ENCODE assay signal across 19 mouse cellular contexts in the genomic region with DNA sequence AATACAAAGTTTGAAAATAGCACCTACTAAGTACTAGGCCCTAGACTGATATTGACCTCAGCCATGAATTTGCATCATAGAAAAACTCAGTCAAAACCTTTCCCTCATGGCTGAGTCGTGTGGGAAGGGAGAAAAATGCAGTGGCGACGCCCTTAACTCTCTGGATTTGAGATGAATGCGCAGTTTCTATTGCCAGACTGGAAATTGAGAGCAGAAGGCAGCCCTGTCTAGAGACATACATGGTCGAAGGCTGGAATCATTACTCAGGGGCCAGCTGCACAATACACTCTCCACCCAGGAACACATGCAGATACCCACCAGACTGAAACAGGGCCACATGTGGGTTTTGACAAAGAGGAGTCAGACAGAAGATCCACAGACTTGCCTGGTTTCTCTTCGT. TPM values are rescaled to one million over a fixed set of nuclear protein-coding genes. Genes with fewer than 3 reads are reported as not detected.
DNase-seq lines count a peak whose midpoint lies in the region; ATAC-seq and TF ChIP-seq lines count a peak whose summit lies in the region.
"Had no signal": no experiment of that assay in that cellular context is flagged by ENCODE, and none has a peak within 500 bp of the region (broad histone marks: within the 10 kb centered on the region; RNA-seq: fewer than 3 reads in every experiment).

No protein-coding gene starts in this region.

- no peaks in the 10 kb centered on the region for H3K9me3 ChIP-seq in intestine, embryonic 14.5 days (ENCODE audit: control insufficient read depth, low read length)
- H3K9me3 ChIP-seq in intestine, postnatal 0 days (ENCODE audit: control insufficient read depth) = no peaks in the 10 kb centered on the region
- H3K9me3 ChIP-seq in embryonic facial prominence, embryonic 12.5 days = no peaks in the 10 kb centered on the region
- H3K9me3 ChIP-seq in heart, embryonic 13.5 days = no peaks in the 10 kb centered on the region
- H3K9me3 ChIP-seq in limb, embryonic 14.5 days (ENCODE audit: control insufficient read depth, low read length) = no peaks in the 10 kb centered on the region

- no peak overlapping the region for H3K4me3 ChIP-seq in intestine, embryonic 14.5 days (ENCODE audit: low read depth, low read length)
- H3K4me3 ChIP-seq in intestine, postnatal 0 days (ENCODE audit: low read depth, low read length) = no peak overlapping the region
- H3K4me3 ChIP-seq in embryonic facial prominence, embryonic 12.5 days = no peak overlapping the region
- H3K4me3 ChIP-seq in heart, embryonic 13.5 days = no peak overlapping the region
- H3K4me3 ChIP-seq in limb, embryonic 14.5 days (replicated peaks; ENCODE audit: low read length) = no peak overlapping the region
- H3K4me3 ChIP-seq: erythroblast, embryonic 14.5 days had no signal

- TF ChIP-seq CTCF in intestine, postnatal 0 days (IDR thresholded peaks at IDR 0.05; ENCODE audit: low read depth) = no peak

- H3K27me3 ChIP-seq in intestine, embryonic 14.5 days (replicated peaks; ENCODE audit: control insufficient read depth, insufficient read depth, low read length) = no peaks in the 10 kb centered on the region
- H3K27me3 ChIP-seq in intestine, postnatal 0 days (replicated peaks; ENCODE audit: control insufficient read depth, insufficient read depth, low read length) = no peaks in the 10 kb centered on the region
- no peaks in the 10 kb centered on the region for H3K27me3 ChIP-seq in embryonic facial prominence, embryonic 12.5 days
- H3K27me3 ChIP-seq in heart, embryonic 13.5 days (replicated peaks) = no peaks in the 10 kb centered on the region
- H3K27me3 ChIP-seq in limb, embryonic 14.5 days (ENCODE audit: control insufficient read depth, insufficient read depth, low read length) = no peaks in the 10 kb centered on the region

- H3K4me2 ChIP-seq in intestine, embryonic 14.5 days (ENCODE audit: low read length) = no peak overlapping the region
- H3K4me2 ChIP-seq in intestine, postnatal 0 days (replicated peaks; ENCODE audit: low read depth) = no peak overlapping the region
- no peak overlapping the region for H3K4me2 ChIP-seq in embryonic facial prominence, embryonic 12.5 days (replicated peaks)
- H3K4me2 ChIP-seq in heart, embryonic 13.5 days = no peak overlapping the region
- H3K4me2 ChIP-seq in limb, embryonic 14.5 days (replicated peaks; ENCODE audit: low read depth, low read length, severe bottlenecking) = no peak overlapping the region
- H3K4me2 ChIP-seq: lung, embryonic 14.5 days had no signal

- peak; percentile 50 for DNase-seq in intestine, embryonic 14.5 days (ENCODE audit: low spot score)
- peak; percentile 67 for DNase-seq in limb, embryonic 14.5 days (ENCODE audit: low spot score)
- DNase-seq in spleen, postnatal 14 days (ENCODE audit: low spot score in 2 of 2) = no peak
- DNase-seq in layer of hippocampus, postnatal 10 days (ENCODE audit: low spot score in 2 of 2) = no peak
- DNase-seq in thymus, postnatal 4 days = no peak
- DNase-seq: cerebellum, adult 18-20 months; forebrain, postnatal 0 days; gastrocnemius, postnatal 36 days; kidney, postnatal 10 days; layer of hippocampus, adult 9-11 months; left cerebral cortex, postnatal 4 days; lung, embryonic 14.5 days; right cerebral cortex, adult 18-20 months; thymus, postnatal 36 days had no signal

- no peak for TF ChIP-seq POLR2A in limb, embryonic 14.5 days (IDR thresholded peaks at IDR 0.05; ENCODE audit: borderline replicate concordance, extremely low read depth, insufficient read depth, insufficient read length)

- H3K36me3 ChIP-seq in intestine, embryonic 14.5 days (ENCODE audit: control insufficient read depth, insufficient read depth, low read length) = no peaks in the 10 kb centered on the region
- H3K36me3 ChIP-seq in intestine, postnatal 0 days (ENCODE audit: control insufficient read depth, insufficient read depth) = no peaks in the 10 kb centered on the region
- no peaks in the 10 kb centered on the region for H3K36me3 ChIP-seq in embryonic facial prominence, embryonic 12.5 days
- no peaks in the 10 kb centered on the region for H3K36me3 ChIP-seq in heart, embryonic 13.5 days
- no peaks in the 10 kb centered on the region for H3K36me3 ChIP-seq in limb, embryonic 14.5 days (ENCODE audit: control insufficient read depth, insufficient read depth, low read length)

- no peak for ATAC-seq in intestine, embryonic 14.5 days (replicated peaks; ENCODE audit: low FRiP score, low TSS enrichment, low read depth)
- no peak for ATAC-seq in intestine, postnatal 0 days
- no peak for ATAC-seq in embryonic facial prominence, embryonic 12.5 days (ENCODE audit: insufficient number of reproducible peaks, insufficient read depth, low FRiP score, low TSS enrichment)
- no peak for ATAC-seq in heart, embryonic 13.5 days (ENCODE audit: extremely low read depth, insufficient number of reproducible peaks, low FRiP score, low TSS enrichment)
- ATAC-seq in limb, embryonic 14.5 days (ENCODE audit: low FRiP score, low read depth) = 0 out of 2 replicates have a peak, but pooled peaks have one; percentile 45
- ATAC-seq: forebrain, postnatal 0 days; hindbrain, embryonic 16.5 days had no signal

- 49% methylated on average over 6 of the region's 6 CpGs for WGBS in intestine, embryonic 14.5 days
- 53% methylated on average over 6 of the region's 6 CpGs for WGBS in intestine, postnatal 0 days
- WGBS in embryonic facial prominence, embryonic 12.5 days = 41% methylated on average over 6 of the region's 6 CpGs
- 74% methylated on average over 6 of the region's 6 CpGs for WGBS in heart, embryonic 13.5 days
- WGBS in limb, embryonic 14.5 days = 38% methylated on average over 6 of the region's 6 CpGs

- H3K27ac ChIP-seq in intestine, embryonic 14.5 days (ENCODE audit: low read depth) = 0 out of 2 replicates have a peak overlapping the region, but pooled peaks have one; percentile 16
- no peak overlapping the region for H3K27ac ChIP-seq in intestine, postnatal 0 days (ENCODE audit: low read depth, low read length)
- 0 out of 2 replicates have a peak overlapping the region, but pooled peaks have one; percentile 5 for H3K27ac ChIP-seq in embryonic facial prominence, embryonic 12.5 days
- H3K27ac ChIP-seq in heart, embryonic 13.5 days (replicated peaks) = peak overlapping the region; percentile 67; the same call in 1 of the 2 replicates
- peak overlapping the region; percentile 70 for H3K27ac ChIP-seq in limb, embryonic 14.5 days (replicated peaks; ENCODE audit: low read depth, low read length)

- no peak overlapping the region for H3K9ac ChIP-seq in intestine, embryonic 14.5 days (ENCODE audit: low read length)
- no peak overlapping the region for H3K9ac ChIP-seq in intestine, postnatal 0 days (ENCODE audit: low read depth, low read length)
- no peak overlapping the region for H3K9ac ChIP-seq in embryonic facial prominence, embryonic 12.5 days
- no peak overlapping the region for H3K9ac ChIP-seq in heart, embryonic 13.5 days
- H3K9ac ChIP-seq in limb, embryonic 14.5 days (ENCODE audit: low read depth, low read length, severe bottlenecking) = no peak overlapping the region
- H3K9ac ChIP-seq: forebrain, postnatal 0 days; lung, embryonic 14.5 days had no signal

- peaks cover 36% of the 10 kb centered on the region for H3K4me1 ChIP-seq in intestine, embryonic 14.5 days (replicated peaks; ENCODE audit: control insufficient read depth, insufficient read depth, low read length)
- peaks cover 14% of the 10 kb centered on the region for H3K4me1 ChIP-seq in intestine, postnatal 0 days (replicated peaks; ENCODE audit: control insufficient read depth, insufficient read depth, low read length)
- peaks cover 23% of the 10 kb centered on the region for H3K4me1 ChIP-seq in embryonic facial prominence, embryonic 12.5 days
- H3K4me1 ChIP-seq in heart, embryonic 13.5 days = peaks cover 45% of the 10 kb centered on the region
- H3K4me1 ChIP-seq in limb, embryonic 14.5 days (ENCODE audit: control insufficient read depth, insufficient read depth, low read length) = peaks cover 27% of the 10 kb centered on the region

RNA-seq across cellular contexts. Expression of a gene that starts 55.8 kb away (rescaled TPM):
- polyA plus RNA-seq in intestine, embryonic 14.5 days (2014; fragmentation: Nextera tagmentation; extraction: Ambion mirVana) = 49.8 and 59.8 TPM in 2 replicates
- polyA plus RNA-seq in intestine, postnatal 0 days (2015; fragmentation: Nextera tagmentation; extraction: Ambion mirVana) = 5.1 and 5.5 TPM in 2 replicates
- polyA plus RNA-seq in embryonic facial prominence, embryonic 12.5 days (2016; fragmentation: Nextera tagmentation; extraction: Ambion mirVana) = 57.9 and 60.8 TPM in 2 replicates
- polyA plus RNA-seq in heart, embryonic 13.5 days (2015; fragmentation: Nextera tagmentation; extraction: Ambion mirVana) = 25.5 and 26.3 TPM in 2 replicates
- 65.8 and 66.8 TPM in 2 replicates for polyA plus RNA-seq in limb, embryonic 14.5 days (2012; rRNA removed)
- polyA plus RNA-seq in limb, embryonic 14.5 days (2014; fragmentation: Nextera tagmentation; extraction: Ambion mirVana) = 39.8 and 46.4 TPM in 2 replicates
- 10 to 100 TPM; 17.1 to 17.5 TPM for total RNA-seq in layer of hippocampus, postnatal 10 days (2021)

Comparison
In these comparisons a context has a peak if more than half of its experiments do, and no peak if none do; other contexts are left out.
1. DNase-seq: peak in intestine, embryonic 14.5 days (single experiment) and limb, embryonic 14.5 days (single experiment); none in spleen, postnatal 14 days (0 of 2), layer of hippocampus, postnatal 10 days (0 of 2) and thymus, postnatal 4 days (single experiment).